Mouse (Mus musculus): Measurements from ENCODE around the gene Oat. TPM values are rescaled to one million over a fixed set of nuclear protein-coding genes. Genes with fewer than 3 reads are reported as not detected.

The Oat gene
- 29.7 and 31.6 TPM in 2 replicates for polyA plus RNA-seq (2011; ENCODE audit: insufficient read depth, insufficient read length, low replicate concordance, missing spikeins)

DNA sequence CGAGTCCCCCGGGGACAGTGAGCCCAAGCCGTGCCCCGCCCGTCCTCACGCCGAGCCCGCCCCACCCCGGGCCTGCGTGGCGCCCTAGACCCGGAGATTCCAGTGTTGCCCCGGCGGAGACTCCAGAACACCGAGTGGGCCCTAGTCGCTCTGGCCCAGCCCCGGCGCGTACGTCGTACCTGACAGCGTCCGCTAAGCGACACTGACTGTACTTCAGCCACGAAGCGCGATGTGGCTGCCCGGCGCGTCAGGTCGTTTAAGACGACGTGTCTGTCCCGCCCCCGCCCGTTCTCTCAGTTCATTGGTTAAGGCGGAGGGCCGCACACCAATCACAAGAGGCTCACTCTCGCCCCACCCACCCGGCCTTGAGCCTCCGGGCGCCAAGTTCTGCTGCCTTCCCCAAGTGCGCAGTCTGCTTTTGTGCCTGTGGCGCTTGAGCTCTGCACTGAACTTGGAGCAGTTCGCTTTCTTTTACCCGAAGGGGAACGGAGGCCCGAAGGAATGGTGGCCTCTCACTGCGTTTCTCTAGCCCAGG, at the start of gene Oat:
Gene Oat (minus strand): TSS at position 283 of the 535 bp plus-strand sequence.
- under 1% methylated on average over 49 of the region's 49 CpGs for WGBS
- peak within 1 kb of the TSS; percentile 90 for H3K27ac ChIP-seq (ENCODE audit: control insufficient read depth, insufficient read depth, low read depth, low read length, poor library complexity)
- H3K4me1 ChIP-seq (ENCODE audit: control insufficient read depth, insufficient read depth, low read length): no peaks in the 10 kb centered on the region; the same call in 1 of the 2 replicates
- peak within 1 kb of the TSS; percentile 97 for H3K4me3 ChIP-seq (replicated peaks; ENCODE audit: control insufficient read depth, low read depth, low read length)
- TF ChIP-seq POLR2A (IDR thresholded peaks at IDR 0.05; ENCODE audit: borderline replicate concordance, control insufficient read depth, low read depth, low read length) (peak; percentile 98), CTCF (IDR thresholded peaks at IDR 0.05; ENCODE audit: control insufficient read depth, insufficient read depth, low read length) (no peak)

GRCm38 (mm10) chr7:132624161-132624560, 48.0 kb upstream of the Oat start:
- WGBS: 84% methylated on average over 10 of the region's 10 CpGs
- TF ChIP-seq CTCF (IDR thresholded peaks at IDR 0.05; ENCODE audit: control insufficient read depth, insufficient read depth, low read length): no peak
- TF ChIP-seq POLR2A (IDR thresholded peaks at IDR 0.05; ENCODE audit: borderline replicate concordance, control insufficient read depth, low read depth, low read length): no peak
- H3K27ac ChIP-seq (ENCODE audit: control insufficient read depth, insufficient read depth, low read depth, low read length, poor library complexity): no peak overlapping the region
- H3K4me1 ChIP-seq (ENCODE audit: control insufficient read depth, insufficient read depth, low read length): no peaks in the 10 kb centered on the region
- H3K4me3 ChIP-seq (replicated peaks; ENCODE audit: control insufficient read depth, low read depth, low read length): no peak overlapping the region

DNA sequence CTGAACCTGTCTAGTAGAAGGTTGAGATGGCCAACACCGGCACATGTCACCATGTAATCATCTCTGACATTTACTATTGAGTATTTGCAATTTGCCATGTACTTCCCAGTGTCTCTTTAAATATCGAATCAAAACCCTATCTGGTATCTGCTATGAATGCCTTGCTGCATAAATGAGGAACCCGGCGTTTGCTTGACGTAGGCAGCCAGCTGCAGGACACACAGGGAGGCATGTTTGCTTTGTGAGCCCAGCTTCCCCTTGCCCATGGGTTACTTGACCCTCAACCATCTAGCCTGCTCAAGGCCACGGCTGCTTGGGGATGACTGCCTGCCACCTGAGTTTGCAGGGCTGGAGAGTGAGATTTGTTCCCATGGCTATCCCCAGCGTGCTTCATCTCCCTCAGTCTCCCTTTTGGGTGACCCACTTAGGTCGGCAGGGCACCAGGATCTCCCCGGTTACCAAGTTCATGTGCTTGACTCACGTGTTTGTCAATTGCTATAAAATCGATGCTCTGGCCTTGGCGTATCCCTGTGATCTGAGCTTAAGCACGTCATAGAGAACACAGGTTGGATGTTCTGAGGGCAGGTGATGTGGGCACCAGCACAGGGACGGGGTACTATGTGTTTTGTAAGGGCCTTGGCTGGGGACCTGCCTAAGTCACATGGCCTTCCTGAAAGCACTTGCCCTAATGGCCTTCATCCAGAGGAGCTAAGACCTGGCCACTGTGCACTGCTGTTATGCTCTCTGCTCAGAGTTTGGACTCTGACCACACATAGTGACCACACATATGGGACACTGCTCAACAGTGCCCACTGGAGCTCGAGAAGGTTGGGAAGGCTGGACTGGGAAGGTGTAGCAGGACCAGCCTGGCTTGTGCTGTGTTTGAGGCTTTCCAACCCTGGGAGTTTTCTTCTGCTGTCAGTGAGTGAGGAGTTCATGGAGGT, 44.0 kb upstream of the Oat start:
- TF ChIP-seq POLR2A (IDR thresholded peaks at IDR 0.05; ENCODE audit: borderline replicate concordance, control insufficient read depth, low read depth, low read length) (no peak), CTCF (IDR thresholded peaks at IDR 0.05; ENCODE audit: control insufficient read depth, insufficient read depth, low read length) (no peak)
- Histone ChIP-seq H3K4me1 (ENCODE audit: control insufficient read depth, insufficient read depth, low read length) (no peaks in the 10 kb centered on the region), H3K27ac (ENCODE audit: control insufficient read depth, insufficient read depth, low read depth, low read length, poor library complexity) (no peak overlapping the region), H3K4me3 (replicated peaks; ENCODE audit: control insufficient read depth, low read depth, low read length) (no peak overlapping the region)
- 71% methylated on average over 15 of the region's 15 CpGs for WGBS

DNA sequence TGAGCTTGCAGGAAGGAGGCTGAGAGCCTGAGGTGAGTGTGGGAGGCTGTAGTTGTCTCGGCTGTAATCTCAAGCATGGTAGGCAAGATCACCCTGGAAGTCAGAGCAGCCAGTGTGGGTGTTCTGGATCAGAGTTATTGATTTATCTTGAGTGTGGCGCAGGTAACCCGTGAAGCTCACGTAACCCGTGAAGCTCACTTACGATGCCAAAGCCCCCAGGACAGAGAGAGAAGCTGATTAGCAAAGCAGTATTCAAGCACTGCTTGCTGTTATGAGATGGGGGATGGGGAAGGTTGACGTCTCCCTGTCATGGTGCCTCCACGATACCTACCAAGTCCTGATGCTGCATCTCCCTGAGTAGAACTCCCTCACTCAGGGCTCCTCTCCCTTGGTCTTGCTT, 43.4 kb upstream of the Oat start:
- 90% methylated on average over 8 of the region's 8 CpGs for WGBS
- TF ChIP-seq CTCF (IDR thresholded peaks at IDR 0.05; ENCODE audit: control insufficient read depth, insufficient read depth, low read length) (no peak), POLR2A (IDR thresholded peaks at IDR 0.05; ENCODE audit: borderline replicate concordance, control insufficient read depth, low read depth, low read length) (no peak)
- H3K4me3 ChIP-seq (replicated peaks; ENCODE audit: control insufficient read depth, low read depth, low read length): no peak overlapping the region
- no peak overlapping the region for H3K27ac ChIP-seq (ENCODE audit: control insufficient read depth, insufficient read depth, low read depth, low read length, poor library complexity)
- H3K4me1 ChIP-seq (ENCODE audit: control insufficient read depth, insufficient read depth, low read length): no peaks in the 10 kb centered on the region

- WGBS: 78% methylated on average over 5 of the region's 5 CpGs
- Histone ChIP-seq H3K4me1 (ENCODE audit: control insufficient read depth, insufficient read depth, low read length) (no peaks in the 10 kb centered on the region), H3K4me3 (replicated peaks; ENCODE audit: control insufficient read depth, low read depth, low read length) (no peak overlapping the region), H3K27ac (ENCODE audit: control insufficient read depth, insufficient read depth, low read depth, low read length, poor library complexity) (no peak overlapping the region)
- TF ChIP-seq POLR2A (IDR thresholded peaks at IDR 0.05; ENCODE audit: borderline replicate concordance, control insufficient read depth, low read depth, low read length): no peak
- TF ChIP-seq CTCF (IDR thresholded peaks at IDR 0.05; ENCODE audit: control insufficient read depth, insufficient read depth, low read length): no peak
Measured at GRCm38 (mm10) chr7:132617021-132617564, 40.9 kb upstream of the Oat start.

DNA sequence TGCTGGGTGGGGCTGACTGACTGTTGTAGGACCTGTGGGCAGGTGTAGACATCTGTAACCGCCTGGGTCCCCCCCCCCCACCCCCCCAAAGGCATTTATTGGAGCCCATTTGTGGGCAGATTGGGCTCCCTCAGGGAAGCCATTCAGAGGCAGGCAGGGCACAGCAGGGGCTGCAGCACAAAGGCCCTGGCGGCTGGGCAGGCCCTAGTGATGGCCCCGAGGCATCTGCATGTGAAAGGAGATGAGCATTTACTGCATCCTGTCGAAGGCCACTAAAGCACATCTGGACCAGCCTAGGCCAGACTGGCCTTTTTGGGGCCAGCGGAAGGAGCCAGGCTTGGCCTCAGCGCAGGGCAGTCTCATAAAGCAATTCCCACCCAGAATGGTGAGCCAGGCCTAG, 40.2 kb upstream of the Oat start:
- Histone ChIP-seq H3K4me1 (ENCODE audit: control insufficient read depth, insufficient read depth, low read length) (no peaks in the 10 kb centered on the region), H3K4me3 (replicated peaks; ENCODE audit: control insufficient read depth, low read depth, low read length) (no peak overlapping the region), H3K27ac (ENCODE audit: control insufficient read depth, insufficient read depth, low read depth, low read length, poor library complexity) (no peak overlapping the region)
- 89% methylated on average over 6 of the region's 6 CpGs for WGBS
- TF ChIP-seq POLR2A (IDR thresholded peaks at IDR 0.05; ENCODE audit: borderline replicate concordance, control insufficient read depth, low read depth, low read length) (no peak), CTCF (IDR thresholded peaks at IDR 0.05; ENCODE audit: control insufficient read depth, insufficient read depth, low read length) (no peak)

- WGBS: 55% methylated on average over 3 of the region's 3 CpGs
- no peak for TF ChIP-seq CTCF (IDR thresholded peaks at IDR 0.05; ENCODE audit: control insufficient read depth, insufficient read depth, low read length)
- no peak for TF ChIP-seq POLR2A (IDR thresholded peaks at IDR 0.05; ENCODE audit: borderline replicate concordance, control insufficient read depth, low read depth, low read length)
- no peaks in the 10 kb centered on the region; the same call in 1 of the 2 replicates for H3K4me1 ChIP-seq (ENCODE audit: control insufficient read depth, insufficient read depth, low read length)
- H3K27ac ChIP-seq (ENCODE audit: control insufficient read depth, insufficient read depth, low read depth, low read length, poor library complexity): no peak overlapping the region
- no peak overlapping the region for H3K4me3 ChIP-seq (replicated peaks; ENCODE audit: control insufficient read depth, low read depth, low read length)
Measured at GRCm38 (mm10) chr7:132615346-132615745, 39.1 kb upstream of the Oat start.

DNA sequence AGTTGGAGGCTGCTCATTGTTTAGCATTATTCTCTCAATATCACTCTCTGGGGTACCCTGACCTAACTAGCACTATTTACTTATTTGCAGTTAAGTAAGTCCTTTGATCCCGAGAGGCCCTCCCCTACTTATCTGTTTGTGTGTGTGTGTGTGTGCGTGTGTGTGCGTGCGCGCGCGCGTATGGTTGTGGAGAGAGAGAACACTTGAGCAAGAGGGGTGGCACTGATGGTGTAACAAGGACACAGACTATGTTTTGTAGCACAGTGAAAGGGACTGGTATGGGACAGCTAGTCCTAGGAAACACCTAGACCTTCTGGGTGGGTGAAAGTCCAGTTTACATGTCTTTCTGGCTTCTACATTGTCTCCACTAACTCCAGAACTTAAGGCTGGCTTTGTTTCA, 35.3 kb upstream of the Oat start:
- Histone ChIP-seq H3K4me1 (ENCODE audit: control insufficient read depth, insufficient read depth, low read length) (no peaks in the 10 kb centered on the region; the same call in 1 of the 2 replicates), H3K27ac (ENCODE audit: control insufficient read depth, insufficient read depth, low read depth, low read length, poor library complexity) (no peak overlapping the region), H3K4me3 (replicated peaks; ENCODE audit: control insufficient read depth, low read depth, low read length) (no peak overlapping the region)
- TF ChIP-seq CTCF (IDR thresholded peaks at IDR 0.05; ENCODE audit: control insufficient read depth, insufficient read depth, low read length) (no peak), POLR2A (IDR thresholded peaks at IDR 0.05; ENCODE audit: borderline replicate concordance, control insufficient read depth, low read depth, low read length) (no peak)
- WGBS: 84% methylated on average over 8 of the region's 8 CpGs

Measured in bone marrow, adult 2 months (tissue).